Mouse (Mus musculus): ENCODE measurements around the gene Tfap2e. TPM values are rescaled to one million over a fixed set of nuclear protein-coding genes. Genes with fewer than 3 reads are reported as not detected.

Tfap2e gene
- 0.22 and 0.78 TPM in 2 replicates for polyA plus RNA-seq (2014; fragmentation: Nextera tagmentation; extraction: Ambion mirVana)

DNA sequence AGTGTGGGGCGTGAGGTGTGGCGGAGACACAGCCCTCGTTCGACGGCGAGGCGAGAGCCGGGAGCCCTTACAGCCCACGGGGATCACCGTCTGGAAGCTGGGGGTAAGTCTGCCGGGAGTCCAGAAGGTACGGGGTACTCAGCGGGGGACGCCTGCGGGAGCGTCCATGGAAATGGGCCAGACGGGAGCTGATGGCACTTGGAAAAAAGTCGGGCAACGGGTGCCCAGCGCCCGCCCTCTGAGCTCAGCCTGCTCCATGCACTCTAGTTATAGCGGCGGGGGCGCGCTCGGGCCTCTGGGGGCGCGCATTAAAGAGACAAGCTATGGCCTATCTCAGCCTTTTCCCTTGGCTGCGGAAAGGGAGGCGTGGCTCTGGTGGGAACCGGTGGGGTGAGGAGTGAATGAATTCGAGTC lies at the start of gene Tfap2e:
Tfap2e (minus strand) TSS at position 240 of the 414 bp plus-strand sequence.
- Histone ChIP-seq H3K9me3 (ENCODE audit: control insufficient read depth, low read length) (no peaks in the 10 kb centered on the region), H3K27ac (replicated peaks; ENCODE audit: low read depth, low read length) (no peak within 1 kb of the TSS), H3K27me3 (replicated peaks; ENCODE audit: control insufficient read depth, insufficient read depth, low read length) (peaks cover 81% of the 10 kb centered on the region), H3K4me2 (ENCODE audit: low read depth, low read length) (peak within 1 kb of the TSS; percentile 50), H3K9ac (ENCODE audit: low read depth, low read length) (peak within 1 kb of the TSS; percentile 30), H3K36me3 (ENCODE audit: control insufficient read depth, insufficient read depth, low read length) (no peaks in the 10 kb centered on the region), H3K4me1 (ENCODE audit: control insufficient read depth, insufficient read depth, low read length) (no peaks in the 10 kb centered on the region), H3K4me3 (ENCODE audit: low read depth, low read length) (peak within 1 kb of the TSS; percentile 38)
- DNase-seq (ENCODE audit: low spot score): peak; percentile 73
- WGBS: 1% methylated on average over 26 of the region's 32 CpGs
- peak; percentile 52 for ATAC-seq (ENCODE audit: low read depth)

DNA sequence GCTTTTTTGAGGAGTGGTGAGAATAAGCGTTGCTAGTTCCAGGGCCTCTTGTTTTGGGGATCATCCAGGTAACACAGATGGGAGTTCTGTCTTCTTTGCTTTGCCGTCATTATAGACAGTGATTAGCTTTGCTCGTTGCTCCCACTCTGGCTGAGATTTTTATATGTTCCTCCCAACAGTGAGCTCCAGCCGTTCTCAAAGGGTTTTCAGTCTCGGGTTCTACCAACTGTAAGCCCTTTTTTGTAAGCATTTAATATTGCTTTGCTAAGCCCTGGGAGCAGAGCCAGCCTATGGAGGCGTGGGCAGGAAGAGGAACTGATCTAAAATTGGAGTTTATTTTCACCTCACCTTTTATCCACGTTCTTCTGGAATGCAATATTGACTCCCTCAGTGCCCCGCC lies 47.0 kb upstream of the Tfap2e start:
- Histone ChIP-seq H3K4me1 (ENCODE audit: control insufficient read depth, insufficient read depth, low read length) (peaks cover 17% of the 10 kb centered on the region), H3K27ac (replicated peaks; ENCODE audit: low read depth, low read length) (peak overlapping the region; percentile 46; the same call in 1 of the 2 replicates)

DNA sequence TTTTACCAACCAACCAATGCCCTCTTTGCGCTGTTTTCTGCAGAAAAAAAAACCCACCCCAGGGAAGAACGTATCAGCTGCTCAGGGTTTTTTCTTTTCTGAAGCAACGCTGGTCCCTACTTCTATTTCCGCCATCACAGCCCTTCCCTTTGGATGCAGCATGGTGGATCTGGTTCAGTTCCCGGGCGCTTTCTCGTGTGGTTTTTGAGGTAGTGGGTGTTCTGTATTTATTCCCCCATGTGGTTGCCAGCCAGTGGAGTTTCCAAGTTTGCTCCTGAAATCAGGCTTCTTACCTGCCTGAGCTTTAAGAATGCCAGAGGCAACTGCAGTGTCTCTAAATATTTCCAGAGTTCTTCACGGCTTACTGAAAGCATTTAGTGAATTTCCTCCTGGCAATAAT lies 46.5 kb upstream of the Tfap2e start:
- Histone ChIP-seq H3K4me3 (ENCODE audit: low read depth, low read length) (no peak overlapping the region), H3K4me1 (ENCODE audit: control insufficient read depth, insufficient read depth, low read length) (peaks cover 17% of the 10 kb centered on the region), H3K27me3 (replicated peaks; ENCODE audit: control insufficient read depth, insufficient read depth, low read length) (no peaks in the 10 kb centered on the region), H3K36me3 (ENCODE audit: control insufficient read depth, insufficient read depth, low read length) (no peaks in the 10 kb centered on the region; the same call in 1 of the 2 replicates), H3K27ac (replicated peaks; ENCODE audit: low read depth, low read length) (no peak overlapping the region), H3K9ac (ENCODE audit: low read depth, low read length) (no peak overlapping the region), H3K4me2 (ENCODE audit: low read depth, low read length) (no peak overlapping the region), H3K9me3 (ENCODE audit: control insufficient read depth, low read length) (no peaks in the 10 kb centered on the region)
- DNase-seq (ENCODE audit: low spot score): peak; percentile 20
- 59% methylated on average over 8 of the region's 8 CpGs for WGBS
- ATAC-seq (ENCODE audit: low read depth): no peak

More for the DNA sequence above, 47.0 kb upstream of the Tfap2e start:
- Histone ChIP-seq H3K4me2 (ENCODE audit: low read depth, low read length) (no peak overlapping the region), H3K4me3 (ENCODE audit: low read depth, low read length) (no peak overlapping the region), H3K9ac (ENCODE audit: low read depth, low read length) (no peak overlapping the region), H3K9me3 (ENCODE audit: control insufficient read depth, low read length) (no peaks in the 10 kb centered on the region), H3K27me3 (replicated peaks; ENCODE audit: control insufficient read depth, insufficient read depth, low read length) (no peaks in the 10 kb centered on the region), H3K36me3 (ENCODE audit: control insufficient read depth, insufficient read depth, low read length) (no peaks in the 10 kb centered on the region; the same call in 1 of the 2 replicates)
- 58% methylated on average over 8 of the region's 8 CpGs for WGBS
- ATAC-seq (ENCODE audit: low read depth) (no peak), DNase-seq (ENCODE audit: low spot score) (peak; percentile 27)

DNA sequence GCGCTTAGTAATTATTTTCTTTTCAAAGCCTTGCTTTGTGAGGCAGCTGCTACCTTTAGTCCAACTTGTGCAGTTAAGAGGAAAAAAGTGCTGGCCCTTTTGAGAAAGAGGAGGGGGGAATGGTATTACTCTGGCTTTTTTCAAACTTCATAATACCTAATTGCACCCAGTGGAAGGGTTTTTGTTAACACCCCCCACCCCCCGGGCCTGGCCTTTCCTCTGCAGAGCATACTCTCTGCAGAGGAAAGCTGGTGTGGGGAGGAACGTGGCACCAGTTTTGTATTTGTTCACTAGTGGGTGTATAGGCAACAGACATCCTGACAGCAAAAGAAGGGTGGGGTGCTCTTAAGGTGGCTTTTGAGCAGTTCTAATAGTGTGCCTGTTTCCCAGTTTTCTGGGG lies 45.8 kb upstream of the Tfap2e start:
- Histone ChIP-seq H3K4me1 (ENCODE audit: control insufficient read depth, insufficient read depth, low read length) (peaks cover 17% of the 10 kb centered on the region), H3K9ac (ENCODE audit: low read depth, low read length) (no peak overlapping the region), H3K36me3 (ENCODE audit: control insufficient read depth, insufficient read depth, low read length) (no peaks in the 10 kb centered on the region; the same call in 1 of the 2 replicates), H3K4me2 (ENCODE audit: low read depth, low read length) (no peak overlapping the region), H3K4me3 (ENCODE audit: low read depth, low read length) (no peak overlapping the region), H3K27ac (replicated peaks; ENCODE audit: low read depth, low read length) (no peak overlapping the region), H3K27me3 (replicated peaks; ENCODE audit: control insufficient read depth, insufficient read depth, low read length) (no peaks in the 10 kb centered on the region), H3K9me3 (ENCODE audit: control insufficient read depth, low read length) (no peaks in the 10 kb centered on the region)
- DNase-seq (ENCODE audit: low spot score) (no peak), ATAC-seq (ENCODE audit: low read depth) (no peak)
- 59% methylated on average over 3 of the region's 3 CpGs for WGBS

DNA sequence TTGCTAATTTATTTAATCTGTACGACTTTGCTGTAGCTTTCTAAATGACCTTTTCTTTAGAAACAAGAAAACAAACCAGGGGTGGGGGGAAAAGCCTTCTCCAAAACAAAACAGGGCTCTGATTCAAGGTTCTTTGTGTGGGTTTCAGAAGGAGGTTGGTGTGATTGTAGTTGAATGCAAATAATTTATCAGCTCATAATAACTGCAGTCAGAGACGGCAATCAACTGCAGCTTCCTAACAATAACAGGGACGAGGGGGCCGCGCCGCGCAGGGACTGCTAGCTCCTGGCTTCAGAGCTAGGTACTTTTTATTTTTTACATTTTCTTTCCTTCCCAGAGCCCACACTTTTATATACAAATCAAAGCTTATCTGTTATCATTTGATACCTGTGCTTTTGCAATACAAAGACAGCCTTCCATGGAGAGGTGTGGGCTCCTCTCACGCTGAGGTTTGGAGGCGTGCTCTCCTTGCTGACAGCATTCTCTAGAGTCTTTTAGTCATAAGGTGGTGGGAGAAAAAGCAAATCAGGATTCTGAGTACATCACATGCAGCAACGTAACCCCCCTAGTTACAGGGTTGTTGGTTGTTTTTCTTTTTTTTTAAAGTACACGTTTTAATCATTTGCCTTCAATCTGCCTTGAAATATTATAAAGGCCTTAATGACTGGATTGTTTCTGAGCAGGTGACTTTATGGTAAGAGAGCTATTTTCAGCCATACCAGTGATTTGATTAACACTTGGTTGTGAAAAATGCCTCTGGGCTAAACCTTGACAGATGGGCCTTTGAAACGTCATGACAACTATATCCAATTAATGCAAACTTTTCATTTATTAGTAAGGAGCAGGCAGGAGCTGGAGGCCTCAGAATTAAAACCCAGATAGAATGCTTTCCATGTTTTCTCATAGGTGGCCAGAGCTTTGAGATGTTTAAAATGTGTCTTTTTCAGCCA lies 44.1 kb upstream of the Tfap2e start:
- ATAC-seq (ENCODE audit: low read depth) (no peak), DNase-seq (ENCODE audit: low spot score) (no peak)
- no peaks in the 10 kb centered on the region for H3K36me3 ChIP-seq (ENCODE audit: control insufficient read depth, insufficient read depth, low read length)
- no peak overlapping the region for H3K4me3 ChIP-seq (ENCODE audit: low read depth, low read length)
- H3K4me2 ChIP-seq (ENCODE audit: low read depth, low read length): no peak overlapping the region
- H3K9me3 ChIP-seq (ENCODE audit: control insufficient read depth, low read length): no peaks in the 10 kb centered on the region
- H3K4me1 ChIP-seq (ENCODE audit: control insufficient read depth, insufficient read depth, low read length): peaks cover 17% of the 10 kb centered on the region
- H3K27me3 ChIP-seq (replicated peaks; ENCODE audit: control insufficient read depth, insufficient read depth, low read length): no peaks in the 10 kb centered on the region
- 0 out of 2 replicates have a peak overlapping the region, but pooled peaks have one; percentile 6 for H3K9ac ChIP-seq (ENCODE audit: low read depth, low read length)
- no peak overlapping the region for H3K27ac ChIP-seq (replicated peaks; ENCODE audit: low read depth, low read length)
- WGBS: 63% methylated on average over 12 of the region's 12 CpGs

DNA sequence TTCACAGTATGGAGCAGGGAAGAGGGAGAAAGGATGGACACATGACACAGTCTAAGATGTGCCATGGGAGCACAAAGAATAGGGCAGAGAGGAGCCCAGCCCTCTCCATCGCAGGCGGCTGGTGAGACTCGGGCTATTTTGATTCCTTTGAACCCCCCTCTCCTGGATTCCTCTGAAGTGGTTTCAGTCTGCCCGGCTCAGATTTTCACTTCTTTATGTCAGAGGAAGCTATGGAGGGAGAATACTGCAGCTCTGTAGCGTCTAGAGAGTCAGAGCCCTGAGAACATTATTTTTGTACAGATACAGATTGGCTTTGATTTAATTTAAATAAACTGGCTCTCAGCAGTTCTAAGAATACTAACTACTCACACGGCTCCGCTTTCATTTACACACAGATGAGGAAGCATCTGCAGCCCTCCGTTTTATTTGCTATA lies 43.1 kb upstream of the Tfap2e start:
- WGBS: 41% methylated on average over 8 of the region's 8 CpGs
- Histone ChIP-seq H3K27me3 (replicated peaks; ENCODE audit: control insufficient read depth, insufficient read depth, low read length) (no peaks in the 10 kb centered on the region), H3K27ac (replicated peaks; ENCODE audit: low read depth, low read length) (no peak overlapping the region; the same call in 1 of the 2 replicates), H3K4me2 (ENCODE audit: low read depth, low read length) (0 out of 2 replicates have a peak overlapping the region, but pooled peaks have one; percentile 2), H3K9me3 (ENCODE audit: control insufficient read depth, low read length) (no peaks in the 10 kb centered on the region), H3K4me3 (ENCODE audit: low read depth, low read length) (no peak overlapping the region), H3K9ac (ENCODE audit: low read depth, low read length) (no peak overlapping the region), H3K36me3 (ENCODE audit: control insufficient read depth, insufficient read depth, low read length) (no peaks in the 10 kb centered on the region), H3K4me1 (ENCODE audit: control insufficient read depth, insufficient read depth, low read length) (peaks cover 17% of the 10 kb centered on the region)
- ATAC-seq (ENCODE audit: low read depth): no peak
- peak; percentile 17 for DNase-seq (ENCODE audit: low spot score)

DNA sequence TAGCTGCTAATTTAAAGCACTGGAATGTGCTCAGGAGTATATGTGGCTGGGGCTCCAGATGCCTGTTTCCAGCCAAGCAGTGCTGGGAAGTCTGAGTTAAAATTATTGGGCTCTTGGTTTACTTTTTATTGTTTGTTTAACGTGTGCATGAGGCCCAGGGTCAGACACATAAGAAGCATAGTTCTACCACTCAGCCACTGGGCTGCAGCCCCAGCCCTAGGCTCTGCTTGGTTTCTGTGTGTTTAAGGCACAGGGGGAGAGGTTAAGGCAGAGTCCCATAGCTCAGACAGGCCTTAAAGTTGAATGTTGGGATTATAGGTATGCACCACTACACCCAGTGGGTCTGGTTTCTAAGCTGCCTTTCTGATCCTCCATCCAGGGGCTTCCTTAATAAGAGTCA lies 39.1 kb upstream of the Tfap2e start:
- H3K36me3 ChIP-seq (ENCODE audit: control insufficient read depth, insufficient read depth, low read length): no peaks in the 10 kb centered on the region
- peaks cover 11% of the 10 kb centered on the region; the same call in 1 of the 2 replicates for H3K4me1 ChIP-seq (ENCODE audit: control insufficient read depth, insufficient read depth, low read length)
- no peak for ATAC-seq (ENCODE audit: low read depth)
- DNase-seq (ENCODE audit: low spot score): no peak
- H3K4me3 ChIP-seq (ENCODE audit: low read depth, low read length): no peak overlapping the region
- H3K27me3 ChIP-seq (replicated peaks; ENCODE audit: control insufficient read depth, insufficient read depth, low read length): no peaks in the 10 kb centered on the region
- no peak overlapping the region for H3K9ac ChIP-seq (ENCODE audit: low read depth, low read length)
- H3K27ac ChIP-seq (replicated peaks; ENCODE audit: low read depth, low read length): no peak overlapping the region
- WGBS: 48% methylated on average over 1 of the region's 1 CpGs
- no peak overlapping the region for H3K4me2 ChIP-seq (ENCODE audit: low read depth, low read length)
- no peaks in the 10 kb centered on the region for H3K9me3 ChIP-seq (ENCODE audit: control insufficient read depth, low read length)

DNA sequence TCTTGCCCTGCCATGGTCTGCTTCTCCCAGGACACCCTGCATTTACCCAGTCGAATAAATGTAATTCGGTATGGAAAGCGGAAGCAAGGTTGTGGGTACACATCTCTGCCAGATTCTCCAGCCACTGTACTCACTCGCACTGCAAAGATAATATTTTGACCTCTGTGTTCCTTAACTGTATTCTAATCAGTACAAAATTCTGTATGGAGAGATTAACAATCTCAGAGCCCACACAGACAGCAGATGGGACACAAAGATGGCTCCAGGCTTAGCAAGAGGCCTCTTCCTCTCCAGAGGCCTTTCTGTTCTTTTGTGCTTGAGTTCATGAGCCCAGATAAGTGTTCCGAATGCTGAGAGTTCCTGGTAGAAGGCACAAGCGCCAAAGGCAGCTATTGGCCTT lies 37.8 kb upstream of the Tfap2e start:
- no peaks in the 10 kb centered on the region for H3K9me3 ChIP-seq (ENCODE audit: control insufficient read depth, low read length)
- H3K4me2 ChIP-seq (ENCODE audit: low read depth, low read length): no peak overlapping the region
- ATAC-seq (ENCODE audit: low read depth): no peak
- 87% methylated on average over 6 of the region's 6 CpGs for WGBS
- no peaks in the 10 kb centered on the region for H3K36me3 ChIP-seq (ENCODE audit: control insufficient read depth, insufficient read depth, low read length)
- H3K9ac ChIP-seq (ENCODE audit: low read depth, low read length): no peak overlapping the region
- no peak for DNase-seq (ENCODE audit: low spot score)
- no peak overlapping the region for H3K27ac ChIP-seq (replicated peaks; ENCODE audit: low read depth, low read length)
- no peaks in the 10 kb centered on the region for H3K27me3 ChIP-seq (replicated peaks; ENCODE audit: control insufficient read depth, insufficient read depth, low read length)
- 0 out of 2 replicates have a peak, but pooled peaks cover 3% of the 10 kb centered on the region for H3K4me1 ChIP-seq (ENCODE audit: control insufficient read depth, insufficient read depth, low read length)
- H3K4me3 ChIP-seq (ENCODE audit: low read depth, low read length): no peak overlapping the region

All from embryonic facial prominence, embryonic 14.5 days (tissue).